Mouse (Mus musculus) kidney, adult 2 months (tissue): ENCODE measurements around the gene Whamm.

Experiments used
- CTCF ChIP-seq: fragments of 200-500 bp; conservative IDR thresholded peaks from 2 replicates; pipeline ENCODE4 v1.5.1; 2011; ENCODE audit warnings: low read depth, mild to moderate bottlenecking, control low read depth, low read length, moderate library complexity, mixed read lengths; ENCODE audit not compliant: insufficient read depth, insufficient read length
- POLR2A ChIP-seq: fragments of 200-500 bp; IDR thresholded peaks from one replicate; pipeline ENCODE4 v1.6.1; 2011; ENCODE audit warnings: low read depth, low read length, control low read depth

DNA sequence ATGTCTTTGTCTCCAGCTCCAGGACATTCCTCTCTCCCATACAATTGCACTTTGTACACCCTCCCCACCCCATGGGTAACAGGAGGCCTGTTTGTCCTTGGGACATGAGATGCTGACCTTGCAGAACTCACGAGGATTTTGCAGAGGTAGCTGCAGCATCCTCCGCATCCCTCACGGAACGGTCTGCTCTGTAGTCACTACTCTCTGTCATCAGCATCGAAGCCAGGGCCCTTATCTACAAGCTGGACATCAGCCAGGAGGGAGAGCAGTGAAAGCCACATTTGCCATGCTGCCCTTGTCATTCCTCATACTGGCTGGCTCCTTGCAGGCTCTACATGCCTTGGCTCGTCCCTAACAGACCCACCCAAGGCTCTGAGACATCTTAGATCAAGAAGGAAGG lies 70.0 kb downstream of the Whamm start:
- TF ChIP-seq POLR2A = no peak
- no peak for TF ChIP-seq CTCF
